19 mouse cellular contexts compared by ENCODE assay signal in genomic region chr2:24500921-24501320, GRCm38 (mm10). TPM values are rescaled to one million over a fixed set of nuclear protein-coding genes. Genes with fewer than 3 reads are reported as not detected.
"Had no signal": no experiment of that assay in that cellular context is flagged by ENCODE, and none has a peak within 500 bp of the region (broad histone marks: within the 10 kb centered on the region; RNA-seq: fewer than 3 reads in every experiment).

No protein-coding gene starts in this region.

- H3K4me2 ChIP-seq: lung, embryonic 15.5 days; midbrain, embryonic 12.5 days; neural tube, embryonic 13.5 days; neural tube, embryonic 15.5 days had no signal

- H3K4me3 ChIP-seq: lung, embryonic 15.5 days; midbrain, embryonic 10.5 days; midbrain, embryonic 12.5 days; myocyte; neural tube, embryonic 13.5 days; neural tube, embryonic 15.5 days had no signal

- H3K36me3 ChIP-seq: lung, embryonic 15.5 days; midbrain, embryonic 10.5 days; midbrain, embryonic 12.5 days; neural tube, embryonic 13.5 days; neural tube, embryonic 15.5 days had no signal

- H3K9ac ChIP-seq: lung, embryonic 15.5 days; midbrain, embryonic 12.5 days; neural tube, embryonic 13.5 days; neural tube, embryonic 15.5 days had no signal

- DNase-seq: lung, adult 18-20 months; lung, postnatal 4 days; midbrain, embryonic 14.5 days; retina, postnatal 1 day; right cerebral cortex, adult 18-20 months; right cerebral cortex, postnatal 25 days; right cerebral cortex, postnatal 4 days; spleen, adult 18-20 months; thymus, adult 18-20 months; thymus, postnatal 14 days; thymus, postnatal 36 days had no signal

- H3K27ac ChIP-seq: lung, embryonic 15.5 days; midbrain, embryonic 10.5 days; midbrain, embryonic 12.5 days; neural tube, embryonic 13.5 days; neural tube, embryonic 15.5 days had no signal

- H3K27me3 ChIP-seq: lung, embryonic 15.5 days had no signal

- ATAC-seq: lung, postnatal 0 days; midbrain, embryonic 16.5 days had no signal

- H3K9me3 ChIP-seq: lung, embryonic 15.5 days; midbrain, embryonic 10.5 days; midbrain, embryonic 12.5 days; neural tube, embryonic 13.5 days; neural tube, embryonic 15.5 days had no signal

RNA-seq across cellular contexts. Expression of gene Pax8, which starts 25.5 kb away (rescaled TPM):
- polyA plus RNA-seq: lung, postnatal 0 days; myocyte had no signal
